Mouse (Mus musculus): ENCODE data around the gene Zmym2.

The Zmym2 gene

GRCm38 (mm10) chr14:56935481-56935880 lies 49.0 kb downstream of the Zmym2 start:
- DNase-seq, result no peak

GRCm38 (mm10) chr14:56939903-56940302 lies 53.5 kb downstream of the Zmym2 start:
- no peak for DNase-seq

DNA sequence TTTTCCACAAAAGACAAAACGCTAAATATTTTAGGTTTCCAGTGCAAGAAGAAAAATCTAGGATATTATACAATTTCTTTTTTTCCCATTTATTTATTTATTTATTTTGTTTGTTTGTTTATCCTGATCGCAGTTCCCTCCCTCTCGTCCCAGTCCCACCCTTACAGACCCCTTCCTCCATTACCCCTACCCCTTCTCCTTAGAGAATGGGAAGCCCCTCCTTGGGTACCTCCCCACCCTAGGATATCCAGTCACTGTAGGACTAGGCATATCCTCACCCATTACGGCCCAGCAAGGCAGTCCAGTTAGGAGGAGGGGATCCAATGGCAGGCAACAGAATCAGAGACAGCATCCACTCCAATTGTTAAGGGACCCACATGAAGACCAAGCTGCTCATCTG lies 66.5 kb downstream of the Zmym2 start:
- DNase-seq, result no peak

GRCm38 (mm10) chr14:56954393-56954792 lies 67.9 kb downstream of the Zmym2 start:
- no peak for DNase-seq

DNA sequence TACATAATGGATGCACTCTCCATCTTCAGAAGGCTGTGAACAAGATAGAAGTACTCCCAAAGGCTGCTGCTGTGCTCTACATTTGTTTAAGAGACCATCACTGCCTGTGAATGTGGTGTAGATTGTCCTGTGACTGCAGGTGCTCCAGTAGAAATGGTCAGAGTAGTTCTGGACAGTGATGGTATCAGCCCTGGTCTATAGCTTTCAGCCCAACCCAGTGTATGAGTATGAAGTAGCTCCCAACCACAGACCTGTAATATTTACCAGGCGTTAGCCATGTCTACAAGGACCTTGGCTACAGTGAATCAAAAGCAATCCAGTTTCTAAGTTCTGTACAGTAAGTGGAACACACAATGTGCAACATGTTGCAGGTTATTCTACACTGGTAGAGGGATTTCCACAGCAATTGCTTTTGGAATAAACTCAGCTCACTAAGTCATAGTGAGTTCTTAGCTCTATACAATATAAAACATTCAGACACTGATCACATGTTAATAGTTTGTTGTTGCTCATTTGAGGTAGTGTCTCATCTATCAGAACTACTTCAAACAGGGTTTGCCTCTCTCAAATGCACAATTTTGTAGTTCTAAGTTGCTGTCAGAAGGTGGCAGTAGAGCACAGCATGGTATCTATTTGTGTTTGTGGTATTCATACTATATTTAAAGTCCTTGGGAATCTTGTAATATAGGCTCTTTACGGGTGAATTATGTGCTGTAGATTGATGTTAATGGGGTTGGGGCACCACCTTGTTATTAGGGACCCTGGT lies 77.7 kb downstream of the Zmym2 start:
- DNase-seq, result peak; percentile 21

GRCm38 (mm10) chr14:56969653-56970052 lies 83.2 kb downstream of the Zmym2 start:
- DNase-seq, result no peak

DNA sequence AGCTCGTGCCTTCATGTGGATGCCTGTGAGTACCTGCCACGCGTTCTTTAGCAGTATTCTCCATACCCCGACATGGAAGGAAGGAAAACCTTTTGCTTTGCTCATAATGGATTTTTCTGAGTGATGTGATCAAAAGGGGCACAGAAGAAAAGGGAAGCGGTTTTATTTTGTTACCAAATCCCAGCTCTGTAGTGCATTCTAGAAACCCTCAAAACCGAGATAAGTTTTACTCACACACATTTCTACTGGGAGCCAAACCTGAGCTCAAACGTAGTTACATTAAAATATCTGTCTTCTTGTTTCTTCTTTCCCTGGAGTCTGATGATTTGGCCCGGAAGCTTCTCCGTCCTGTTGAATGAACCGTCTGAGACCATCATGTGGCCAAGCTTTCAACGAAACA lies 83.7 kb downstream of the Zmym2 start:
- no peak for DNase-seq

GRCm38 (mm10) chr14:56978045-56978655 lies 91.7 kb downstream of the Zmym2 start:
- DNase-seq, result no peak

DNA sequence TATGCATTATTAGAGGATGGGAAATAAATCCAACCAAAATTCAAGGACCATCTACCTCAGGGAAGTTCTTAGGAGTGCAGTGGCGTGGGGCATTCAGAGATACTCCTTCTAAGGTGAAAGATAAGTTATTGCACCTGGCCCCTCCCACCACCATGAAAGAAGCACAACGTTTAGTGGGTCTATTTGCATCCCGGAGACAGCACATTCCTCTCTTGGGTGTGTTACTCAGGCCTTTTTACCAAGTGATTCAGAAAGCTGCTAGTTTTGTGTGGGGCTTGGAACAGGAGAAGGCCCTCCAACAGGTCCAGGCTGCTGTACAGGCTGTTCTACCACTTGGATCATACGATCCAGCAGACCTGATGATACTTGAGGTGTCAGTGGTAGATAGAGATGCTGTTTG lies 102.2 kb downstream of the Zmym2 start:
- DNase-seq, result no peak

Measured in lung, postnatal 14 days (tissue).